Mouse (Mus musculus): ENCODE data around the gene Bbx. TPM values are rescaled to one million over a fixed set of nuclear protein-coding genes. Genes with fewer than 3 reads are reported as not detected.

The Bbx gene
- polyA plus RNA-seq, 1 experiment = 7.2 TPM

- Histone ChIP-seq H3K27ac (ENCODE audit: control insufficient read depth, insufficient read depth, low read length) (no peak overlapping the region), H3K27me3 (ENCODE audit: control insufficient read depth, insufficient read depth, low read length) (no peaks in the 10 kb centered on the region), H3K36me3 (ENCODE audit: control insufficient read depth, insufficient read depth, low read length) (no peaks in the 10 kb centered on the region), H3K4me1 (replicated peaks; ENCODE audit: control insufficient read depth, insufficient read depth, low read length) (no peaks in the 10 kb centered on the region), H3K4me3 (ENCODE audit: control insufficient read depth, insufficient read depth, low read length) (no peak overlapping the region)
- no peak for DNase-seq
- 97% methylated on average over 3 of the region's 3 CpGs for WGBS
- no peak for TF ChIP-seq CTCF (IDR thresholded peaks at IDR 0.05; ENCODE audit: borderline replicate concordance, control insufficient read depth, extremely low read depth, insufficient read depth, low read length, poor library complexity)
- TF ChIP-seq POLR2A (IDR thresholded peaks at IDR 0.05; ENCODE audit: control insufficient read depth, extremely low read depth, insufficient read depth, low read length, poor library complexity) = no peak
These were observed 190.6 kb downstream of the Bbx start for GRCm38 (mm10) chr16:50241604-50242003.

GRCm38 (mm10) chr16:50235231-50235630 lies 197.0 kb downstream of the Bbx start:
- WGBS = 97% methylated on average over 3 of the region's 3 CpGs
- Histone ChIP-seq H3K36me3 (ENCODE audit: control insufficient read depth, insufficient read depth, low read length) (no peaks in the 10 kb centered on the region), H3K4me1 (replicated peaks; ENCODE audit: control insufficient read depth, insufficient read depth, low read length) (no peaks in the 10 kb centered on the region), H3K27ac (ENCODE audit: control insufficient read depth, insufficient read depth, low read length) (no peak overlapping the region), H3K4me3 (ENCODE audit: control insufficient read depth, insufficient read depth, low read length) (no peak overlapping the region), H3K27me3 (ENCODE audit: control insufficient read depth, insufficient read depth, low read length) (no peaks in the 10 kb centered on the region)
- no peak for DNase-seq
- TF ChIP-seq CTCF (IDR thresholded peaks at IDR 0.05; ENCODE audit: borderline replicate concordance, control insufficient read depth, extremely low read depth, insufficient read depth, low read length, poor library complexity) (no peak), POLR2A (IDR thresholded peaks at IDR 0.05; ENCODE audit: control insufficient read depth, extremely low read depth, insufficient read depth, low read length, poor library complexity) (no peak)

- no peaks in the 10 kb centered on the region for H3K27me3 ChIP-seq (ENCODE audit: control insufficient read depth, insufficient read depth, low read length)
- WGBS = 95% methylated on average over 2 of the region's 2 CpGs
- TF ChIP-seq POLR2A (IDR thresholded peaks at IDR 0.05; ENCODE audit: control insufficient read depth, extremely low read depth, insufficient read depth, low read length, poor library complexity) (no peak), CTCF (IDR thresholded peaks at IDR 0.05; ENCODE audit: borderline replicate concordance, control insufficient read depth, extremely low read depth, insufficient read depth, low read length, poor library complexity) (no peak)
- no peaks in the 10 kb centered on the region; the same call in 1 of the 2 replicates for H3K4me1 ChIP-seq (replicated peaks; ENCODE audit: control insufficient read depth, insufficient read depth, low read length)
- H3K4me3 ChIP-seq (ENCODE audit: control insufficient read depth, insufficient read depth, low read length) = no peak overlapping the region
- no peak for DNase-seq
- no peak overlapping the region for H3K27ac ChIP-seq (ENCODE audit: control insufficient read depth, insufficient read depth, low read length)
- H3K36me3 ChIP-seq (ENCODE audit: control insufficient read depth, insufficient read depth, low read length) = no peaks in the 10 kb centered on the region
These were observed 201.6 kb downstream of the Bbx start for GRCm38 (mm10) chr16:50230624-50231023.

- Histone ChIP-seq H3K27me3 (ENCODE audit: control insufficient read depth, insufficient read depth, low read length) (no peaks in the 10 kb centered on the region), H3K4me3 (ENCODE audit: control insufficient read depth, insufficient read depth, low read length) (no peak overlapping the region), H3K36me3 (ENCODE audit: control insufficient read depth, insufficient read depth, low read length) (no peaks in the 10 kb centered on the region), H3K4me1 (replicated peaks; ENCODE audit: control insufficient read depth, insufficient read depth, low read length) (no peaks in the 10 kb centered on the region; the same call in 1 of the 2 replicates), H3K27ac (ENCODE audit: control insufficient read depth, insufficient read depth, low read length) (no peak overlapping the region)
- TF ChIP-seq POLR2A (IDR thresholded peaks at IDR 0.05; ENCODE audit: control insufficient read depth, extremely low read depth, insufficient read depth, low read length, poor library complexity) (no peak), CTCF (IDR thresholded peaks at IDR 0.05; ENCODE audit: borderline replicate concordance, control insufficient read depth, extremely low read depth, insufficient read depth, low read length, poor library complexity) (no peak)
- no peak for DNase-seq
- WGBS = 97% methylated on average over 1 of the region's 1 CpGs
These were observed 203.4 kb downstream of the Bbx start for GRCm38 (mm10) chr16:50228833-50229232.

GRCm38 (mm10) chr16:50226274-50226673 lies 205.9 kb downstream of the Bbx start:
- Histone ChIP-seq H3K4me3 (ENCODE audit: control insufficient read depth, insufficient read depth, low read length) (no peak overlapping the region), H3K4me1 (replicated peaks; ENCODE audit: control insufficient read depth, insufficient read depth, low read length) (no peaks in the 10 kb centered on the region; the same call in 1 of the 2 replicates), H3K36me3 (ENCODE audit: control insufficient read depth, insufficient read depth, low read length) (no peaks in the 10 kb centered on the region), H3K27me3 (ENCODE audit: control insufficient read depth, insufficient read depth, low read length) (no peaks in the 10 kb centered on the region), H3K27ac (ENCODE audit: control insufficient read depth, insufficient read depth, low read length) (no peak overlapping the region)
- TF ChIP-seq CTCF (IDR thresholded peaks at IDR 0.05; ENCODE audit: borderline replicate concordance, control insufficient read depth, extremely low read depth, insufficient read depth, low read length, poor library complexity) (no peak), POLR2A (IDR thresholded peaks at IDR 0.05; ENCODE audit: control insufficient read depth, extremely low read depth, insufficient read depth, low read length, poor library complexity) (no peak)
- WGBS = 89% methylated on average over 1 of the region's 1 CpGs
- no peak for DNase-seq

- no peak overlapping the region for H3K27ac ChIP-seq (ENCODE audit: control insufficient read depth, insufficient read depth, low read length)
- no peaks in the 10 kb centered on the region; the same call in 1 of the 2 replicates for H3K4me1 ChIP-seq (replicated peaks; ENCODE audit: control insufficient read depth, insufficient read depth, low read length)
- H3K4me3 ChIP-seq (ENCODE audit: control insufficient read depth, insufficient read depth, low read length) = no peak overlapping the region
- no peak for DNase-seq
- TF ChIP-seq POLR2A (IDR thresholded peaks at IDR 0.05; ENCODE audit: control insufficient read depth, extremely low read depth, insufficient read depth, low read length, poor library complexity) = no peak
- TF ChIP-seq CTCF (IDR thresholded peaks at IDR 0.05; ENCODE audit: borderline replicate concordance, control insufficient read depth, extremely low read depth, insufficient read depth, low read length, poor library complexity) = no peak
- peaks cover 4% of the 10 kb centered on the region; the same call in 1 of the 2 replicates for H3K36me3 ChIP-seq (ENCODE audit: control insufficient read depth, insufficient read depth, low read length)
- H3K27me3 ChIP-seq (ENCODE audit: control insufficient read depth, insufficient read depth, low read length) = no peaks in the 10 kb centered on the region
- WGBS = 45% methylated on average over 3 of the region's 3 CpGs
These were observed 207.2 kb downstream of the Bbx start for GRCm38 (mm10) chr16:50224946-50225345.
